Mouse (Mus musculus): Measurements from ENCODE around the gene Arhgap23. TPM values are rescaled to one million over a fixed set of nuclear protein-coding genes. Genes with fewer than 3 reads are reported as not detected.

Gene Arhgap23
- polyA plus RNA-seq, 1 experiment from 2014 or later, result 9.5 TPM

DNA sequence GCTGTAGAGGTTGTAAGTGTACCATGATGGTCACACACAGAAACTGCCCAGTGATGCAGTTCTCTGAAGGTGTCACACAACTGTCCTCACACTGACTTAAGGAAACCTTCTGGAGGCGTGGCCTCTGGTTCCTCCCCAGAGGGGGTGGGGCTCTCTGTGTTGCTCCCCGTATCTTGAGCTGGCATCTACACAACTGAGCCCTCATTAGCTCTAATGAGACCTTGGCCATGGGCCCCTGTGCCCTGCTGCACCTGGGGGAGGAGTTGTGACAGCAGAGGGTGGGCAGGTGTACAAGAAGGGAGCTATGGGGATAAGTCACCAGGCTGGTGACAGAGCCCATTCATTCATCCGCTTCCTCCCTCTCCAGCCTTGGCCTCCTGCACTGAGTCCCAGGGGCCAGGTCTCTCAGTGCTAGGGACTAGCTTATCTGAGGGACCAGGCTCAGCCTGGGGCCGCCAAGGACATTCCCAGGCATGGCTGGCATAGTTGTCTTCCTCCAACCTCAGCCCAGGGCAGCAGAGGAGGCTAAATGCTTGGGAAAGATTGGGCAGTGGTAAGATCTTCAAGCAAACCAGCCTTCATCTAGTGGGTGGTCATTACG lies 8.9 kb downstream of the Arhgap23 start:
- no peak; the same call in 1 of the 2 replicates for ATAC-seq (ENCODE audit: low read depth)

DNA sequence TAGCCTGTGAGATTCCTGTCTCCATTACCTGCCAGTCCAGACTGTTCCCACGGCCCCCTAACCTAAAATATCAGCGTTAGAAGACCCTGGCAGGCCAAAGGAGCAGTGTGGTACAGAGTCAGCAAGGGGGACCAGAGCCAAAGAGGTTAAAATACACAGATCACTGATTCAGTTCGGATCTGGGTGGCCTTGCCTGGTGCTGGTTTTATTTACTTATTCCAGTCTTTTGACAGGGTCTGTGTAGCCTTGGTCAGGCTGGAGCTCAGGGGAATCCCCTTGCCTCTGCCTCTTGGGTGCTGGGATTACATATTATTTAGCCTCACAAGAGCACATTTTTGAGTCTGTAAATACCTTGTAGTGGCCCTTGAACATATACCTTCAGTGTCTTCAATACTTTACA lies 9.5 kb downstream of the Arhgap23 start:
- Histone ChIP-seq H3K27me3 (replicated peaks; ENCODE audit: control insufficient read depth, insufficient read depth, low read length) (no peaks in the 10 kb centered on the region), H3K4me1 (ENCODE audit: control insufficient read depth, insufficient read depth, low read length) (peaks cover 14% of the 10 kb centered on the region), H3K27ac (replicated peaks; ENCODE audit: low read depth, low read length) (no peak overlapping the region), H3K4me3 (ENCODE audit: low read depth, low read length) (no peak overlapping the region), H3K9me3 (ENCODE audit: control insufficient read depth, low read length) (no peaks in the 10 kb centered on the region), H3K9ac (ENCODE audit: low read depth, low read length) (no peak overlapping the region), H3K4me2 (ENCODE audit: low read depth, low read length) (no peak overlapping the region), H3K36me3 (ENCODE audit: control insufficient read depth, insufficient read depth, low read length) (no peaks in the 10 kb centered on the region; the same call in 1 of the 2 replicates)
- ATAC-seq (ENCODE audit: low read depth), result no peak
- DNase-seq (ENCODE audit: low spot score), result no peak
- WGBS, result 58% methylated on average over 3 of the region's 3 CpGs

More for the DNA sequence above, 8.9 kb downstream of the Arhgap23 start:
- H3K36me3 ChIP-seq (ENCODE audit: control insufficient read depth, insufficient read depth, low read length), result no peaks in the 10 kb centered on the region; the same call in 1 of the 2 replicates
- no peak overlapping the region for H3K9ac ChIP-seq (ENCODE audit: low read depth, low read length)
- H3K4me3 ChIP-seq (ENCODE audit: low read depth, low read length), result no peak overlapping the region
- WGBS, result 57% methylated on average over 5 of the region's 5 CpGs
- H3K27ac ChIP-seq (replicated peaks; ENCODE audit: low read depth, low read length), result no peak overlapping the region
- no peak overlapping the region for H3K4me2 ChIP-seq (ENCODE audit: low read depth, low read length)
- H3K27me3 ChIP-seq (replicated peaks; ENCODE audit: control insufficient read depth, insufficient read depth, low read length), result no peaks in the 10 kb centered on the region
- H3K4me1 ChIP-seq (ENCODE audit: control insufficient read depth, insufficient read depth, low read length), result peaks cover 14% of the 10 kb centered on the region
- no peaks in the 10 kb centered on the region for H3K9me3 ChIP-seq (ENCODE audit: control insufficient read depth, low read length)
- no peak for DNase-seq (ENCODE audit: low spot score)

- 1% methylated on average over 26 of the region's 32 CpGs for WGBS
- ATAC-seq (ENCODE audit: low read depth) (peak; percentile 93), DNase-seq (ENCODE audit: low spot score) (peak; percentile 96)
- no peaks in the 10 kb centered on the region for H3K36me3 ChIP-seq (ENCODE audit: control insufficient read depth, insufficient read depth, low read length)
- no peak overlapping the region; the same call in 1 of the 2 replicates for H3K27ac ChIP-seq (replicated peaks; ENCODE audit: low read depth, low read length)
- peak overlapping the region; percentile 37 for H3K4me3 ChIP-seq (ENCODE audit: low read depth, low read length)
- peaks cover 14% of the 10 kb centered on the region for H3K4me1 ChIP-seq (ENCODE audit: control insufficient read depth, insufficient read depth, low read length)
- H3K27me3 ChIP-seq (replicated peaks; ENCODE audit: control insufficient read depth, insufficient read depth, low read length), result no peaks in the 10 kb centered on the region
- H3K4me2 ChIP-seq (ENCODE audit: low read depth, low read length), result peak overlapping the region; percentile 75
- no peaks in the 10 kb centered on the region for H3K9me3 ChIP-seq (ENCODE audit: control insufficient read depth, low read length)
- peak overlapping the region; percentile 51 for H3K9ac ChIP-seq (ENCODE audit: low read depth, low read length)
Measured at GRCm38 (mm10) chr11:97427794-97428725, 12.7 kb downstream of the Arhgap23 start.

GRCm38 (mm10) chr11:97428726-97429077 lies 13.4 kb downstream of the Arhgap23 start:
- 48% methylated on average over 4 of the region's 4 CpGs for WGBS
- peak overlapping the region; percentile 51; the same call in 1 of the 2 replicates for H3K9ac ChIP-seq (ENCODE audit: low read depth, low read length)
- no peaks in the 10 kb centered on the region for H3K9me3 ChIP-seq (ENCODE audit: control insufficient read depth, low read length)
- H3K4me3 ChIP-seq (ENCODE audit: low read depth, low read length), result peak overlapping the region; percentile 37
- no peak for ATAC-seq (ENCODE audit: low read depth)
- H3K27ac ChIP-seq (replicated peaks; ENCODE audit: low read depth, low read length), result no peak overlapping the region; the same call in 1 of the 2 replicates
- no peak for DNase-seq (ENCODE audit: low spot score)
- H3K4me1 ChIP-seq (ENCODE audit: control insufficient read depth, insufficient read depth, low read length), result peaks cover 14% of the 10 kb centered on the region
- no peaks in the 10 kb centered on the region for H3K36me3 ChIP-seq (ENCODE audit: control insufficient read depth, insufficient read depth, low read length)
- H3K27me3 ChIP-seq (replicated peaks; ENCODE audit: control insufficient read depth, insufficient read depth, low read length), result no peaks in the 10 kb centered on the region
- peak overlapping the region; percentile 75 for H3K4me2 ChIP-seq (ENCODE audit: low read depth, low read length)

DNA sequence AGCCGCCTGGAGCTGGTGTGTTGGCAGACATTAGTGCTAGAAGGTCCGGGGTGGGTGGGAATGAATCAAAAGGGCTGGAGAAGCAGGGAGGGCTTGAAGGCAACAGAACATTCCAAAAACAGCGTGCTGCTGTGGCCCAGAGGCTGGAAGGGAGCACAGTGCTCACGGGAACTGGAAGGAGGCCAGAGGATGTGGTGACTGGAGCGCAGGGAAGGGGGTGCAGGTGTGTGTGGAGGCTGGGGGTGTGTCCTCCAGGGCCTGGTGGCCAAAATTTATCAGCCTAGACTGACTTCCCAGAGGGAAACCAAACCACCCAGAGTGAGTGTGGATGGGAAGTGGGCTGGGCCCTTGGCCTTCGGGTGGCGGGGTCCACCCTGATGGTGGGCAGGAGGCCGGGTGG lies 14.3 kb downstream of the Arhgap23 start:
- no peak overlapping the region for H3K4me3 ChIP-seq (ENCODE audit: low read depth, low read length)
- ATAC-seq (ENCODE audit: low read depth), result no peak
- H3K9me3 ChIP-seq (ENCODE audit: control insufficient read depth, low read length), result no peaks in the 10 kb centered on the region
- H3K9ac ChIP-seq (ENCODE audit: low read depth, low read length), result no peak overlapping the region
- no peak overlapping the region for H3K27ac ChIP-seq (replicated peaks; ENCODE audit: low read depth, low read length)
- no peak for DNase-seq (ENCODE audit: low spot score)
- 67% methylated on average over 8 of the region's 8 CpGs for WGBS
- H3K4me1 ChIP-seq (ENCODE audit: control insufficient read depth, insufficient read depth, low read length), result peaks cover 15% of the 10 kb centered on the region
- H3K36me3 ChIP-seq (ENCODE audit: control insufficient read depth, insufficient read depth, low read length), result no peaks in the 10 kb centered on the region
- no peaks in the 10 kb centered on the region for H3K27me3 ChIP-seq (replicated peaks; ENCODE audit: control insufficient read depth, insufficient read depth, low read length)
- no peak overlapping the region for H3K4me2 ChIP-seq (ENCODE audit: low read depth, low read length)

DNA sequence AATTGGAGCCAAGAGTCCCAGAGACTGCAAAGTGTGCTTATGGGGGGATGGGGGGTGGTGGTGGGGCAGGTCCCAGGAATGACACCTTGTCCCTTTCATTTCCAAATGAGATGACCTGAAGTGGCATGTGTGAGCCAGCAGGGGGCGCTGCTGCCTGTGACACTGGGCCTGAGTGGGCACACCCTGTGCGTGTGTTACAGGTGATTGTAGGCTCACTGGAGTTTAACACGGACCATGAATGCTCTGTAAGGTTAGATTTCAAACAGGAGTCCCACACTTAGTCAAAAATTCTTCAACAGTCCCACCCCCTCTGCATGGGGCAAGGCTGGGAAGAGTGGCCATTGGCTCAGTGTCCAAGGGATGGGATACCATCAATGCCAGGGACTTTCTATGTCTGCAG lies 16.7 kb downstream of the Arhgap23 start:
- no peak overlapping the region for H3K4me2 ChIP-seq (ENCODE audit: low read depth, low read length)
- no peaks in the 10 kb centered on the region for H3K27me3 ChIP-seq (replicated peaks; ENCODE audit: control insufficient read depth, insufficient read depth, low read length)
- H3K9me3 ChIP-seq (ENCODE audit: control insufficient read depth, low read length), result no peaks in the 10 kb centered on the region
- H3K4me1 ChIP-seq (ENCODE audit: control insufficient read depth, insufficient read depth, low read length), result peaks cover 32% of the 10 kb centered on the region
- WGBS, result 11% methylated on average over 3 of the region's 3 CpGs
- ATAC-seq (ENCODE audit: low read depth) (no peak), DNase-seq (ENCODE audit: low spot score) (peak; percentile 35)
- H3K36me3 ChIP-seq (ENCODE audit: control insufficient read depth, insufficient read depth, low read length), result no peaks in the 10 kb centered on the region
- H3K4me3 ChIP-seq (ENCODE audit: low read depth, low read length), result no peak overlapping the region
- no peak overlapping the region for H3K27ac ChIP-seq (replicated peaks; ENCODE audit: low read depth, low read length)
- H3K9ac ChIP-seq (ENCODE audit: low read depth, low read length), result no peak overlapping the region

DNA sequence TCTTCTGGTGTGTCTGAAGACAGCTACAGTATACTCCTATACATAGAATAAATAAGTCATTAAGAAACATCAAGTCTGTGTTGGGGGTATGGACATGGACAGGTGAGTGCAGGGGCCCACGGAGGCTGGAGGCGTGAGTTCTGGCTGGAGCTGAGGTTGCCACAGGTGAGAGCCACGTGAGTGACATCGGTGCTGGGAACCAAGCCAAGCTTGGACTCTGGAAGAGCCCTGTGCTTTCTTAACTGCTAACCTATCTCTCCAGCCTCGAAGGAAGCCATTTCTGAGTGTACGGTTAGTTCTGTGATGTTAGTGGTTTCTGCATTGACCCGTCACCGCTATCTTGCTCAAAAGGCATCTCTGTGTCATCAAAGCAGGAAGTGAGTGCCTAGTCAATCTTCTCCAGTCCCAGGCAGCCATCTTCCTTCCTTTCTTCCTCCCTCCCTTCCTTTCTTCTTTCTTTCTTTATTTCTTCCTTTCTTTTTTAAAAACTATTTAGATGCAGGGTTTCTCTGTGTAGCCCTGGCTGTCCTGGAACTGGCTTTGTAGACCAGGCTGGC lies 17.7 kb downstream of the Arhgap23 start:
- Histone ChIP-seq H3K9ac (ENCODE audit: low read depth, low read length) (no peak overlapping the region), H3K9me3 (ENCODE audit: control insufficient read depth, low read length) (no peaks in the 10 kb centered on the region), H3K27ac (replicated peaks; ENCODE audit: low read depth, low read length) (no peak overlapping the region), H3K36me3 (ENCODE audit: control insufficient read depth, insufficient read depth, low read length) (no peaks in the 10 kb centered on the region), H3K27me3 (replicated peaks; ENCODE audit: control insufficient read depth, insufficient read depth, low read length) (no peaks in the 10 kb centered on the region), H3K4me2 (ENCODE audit: low read depth, low read length) (no peak overlapping the region), H3K4me1 (ENCODE audit: control insufficient read depth, insufficient read depth, low read length) (peaks cover 30% of the 10 kb centered on the region), H3K4me3 (ENCODE audit: low read depth, low read length) (no peak overlapping the region)
- DNase-seq (ENCODE audit: low spot score) (no peak), ATAC-seq (ENCODE audit: low read depth) (no peak)
- 78% methylated on average over 8 of the region's 8 CpGs for WGBS

GRCm38 (mm10) chr11:97434121-97434520 lies 18.8 kb downstream of the Arhgap23 start:
- Histone ChIP-seq H3K9ac (ENCODE audit: low read depth, low read length) (no peak overlapping the region), H3K4me3 (ENCODE audit: low read depth, low read length) (no peak overlapping the region), H3K27me3 (replicated peaks; ENCODE audit: control insufficient read depth, insufficient read depth, low read length) (no peaks in the 10 kb centered on the region), H3K9me3 (ENCODE audit: control insufficient read depth, low read length) (no peaks in the 10 kb centered on the region), H3K27ac (replicated peaks; ENCODE audit: low read depth, low read length) (peak overlapping the region; percentile 79; the same call in 1 of the 2 replicates), H3K4me2 (ENCODE audit: low read depth, low read length) (no peak overlapping the region), H3K4me1 (ENCODE audit: control insufficient read depth, insufficient read depth, low read length) (peaks cover 34% of the 10 kb centered on the region), H3K36me3 (ENCODE audit: control insufficient read depth, insufficient read depth, low read length) (no peaks in the 10 kb centered on the region)
- DNase-seq (ENCODE audit: low spot score) (no peak), ATAC-seq (ENCODE audit: low read depth) (no peak)
- WGBS, result 79% methylated on average over 8 of the region's 8 CpGs
